Mouse (Mus musculus): ENCODE measurements around the gene Hivep3.
A peak's percentile ranks its signal among the peaks of the same experiment; 100 is the strongest.

DNA sequence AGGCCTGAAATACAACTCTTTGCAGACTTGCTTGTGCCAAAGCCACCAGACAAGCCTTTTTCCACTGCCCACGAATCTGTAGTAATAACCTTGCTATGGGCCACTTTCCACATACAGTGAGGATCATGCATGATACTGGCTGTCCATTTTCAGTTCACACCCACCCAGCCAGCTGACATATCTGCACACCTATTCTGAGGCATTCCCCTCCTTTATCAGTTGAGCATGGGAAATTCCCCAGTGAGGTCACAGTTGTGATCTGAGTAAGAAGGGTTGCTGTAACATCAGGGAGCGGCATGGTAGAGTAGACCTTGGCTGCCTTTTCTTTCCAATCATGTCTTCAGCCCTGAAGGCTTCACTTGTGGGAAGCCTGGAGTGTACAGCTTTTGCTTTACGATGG is 51.4 kb downstream of the Hivep3 start:
- TF ChIP-seq MAX (IDR thresholded peaks at IDR 0.05; ENCODE audit: low read length) (peak; percentile 78), CTCF (conservative IDR thresholded peaks at IDR 0.05 in 1 of 2, IDR thresholded peaks at IDR 0.05 in 1 of 2; ENCODE audit: low read depth in 2 of 2, low read length in 2 of 2) (no peak), E2F4 (IDR thresholded peaks at IDR 0.05; ENCODE audit: insufficient replicate concordance, low read depth, low read length) (no peak), MAZ (IDR thresholded peaks at IDR 0.05; ENCODE audit: low read depth, low read length) (peak; percentile 91), MEF2A (IDR thresholded peaks at IDR 0.05; ENCODE audit: borderline replicate concordance, low read depth, low read length) (peak; percentile 94), MAFK (IDR thresholded peaks at IDR 0.05; ENCODE audit: insufficient replicate concordance, low read length) (0 out of 2 replicates have a peak, but pooled peaks have one; percentile 17), PAX5 (IDR thresholded peaks at IDR 0.05; ENCODE audit: low read length) (no peak), POLR2AphosphoS2 (IDR thresholded peaks at IDR 0.05; ENCODE audit: low read depth, low read length) (peak; percentile 53; the same call in 1 of the 2 replicates)
